Mouse (Mus musculus) kidney, postnatal 10 days (tissue): ENCODE data around the gene Etv3.
A peak's percentile ranks its signal among the peaks of the same experiment; 100 is the strongest.

Experiments used
- DNase-seq: peaks from one replicate; pipeline ENCODE4 v3.0.0; 2021; ENCODE audit warnings: mixed read lengths

The Etv3 gene

GRCm38 (mm10) chr3:87560156-87560555 is 34.9 kb downstream of the Etv3 start:
- peak; percentile 41 for DNase-seq

- DNase-seq = no peak
These were observed 36.2 kb downstream of the Etv3 start for GRCm38 (mm10) chr3:87561434-87561833.

GRCm38 (mm10) chr3:87562370-87562769 is 37.2 kb downstream of the Etv3 start:
- peak; percentile 90 for DNase-seq

DNA sequence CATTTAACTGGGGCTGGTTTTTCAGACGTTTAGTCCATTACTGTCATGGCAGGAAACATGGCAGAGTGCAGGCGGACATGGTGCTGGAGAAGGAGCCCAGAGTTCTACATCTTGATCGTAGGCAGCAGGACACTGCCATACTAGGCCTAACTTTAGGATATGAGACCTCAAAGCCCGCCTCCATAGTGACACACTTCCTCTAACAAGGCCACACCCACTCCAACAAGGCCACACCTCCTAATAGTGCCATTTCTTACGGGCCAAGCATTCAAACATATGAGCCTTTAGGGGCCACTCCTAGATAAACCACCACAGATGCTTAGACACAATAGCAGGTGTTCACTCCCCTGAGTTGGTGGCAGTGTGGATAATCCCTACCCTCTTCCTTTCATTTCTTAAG is 38.3 kb downstream of the Etv3 start:
- DNase-seq = no peak

DNA sequence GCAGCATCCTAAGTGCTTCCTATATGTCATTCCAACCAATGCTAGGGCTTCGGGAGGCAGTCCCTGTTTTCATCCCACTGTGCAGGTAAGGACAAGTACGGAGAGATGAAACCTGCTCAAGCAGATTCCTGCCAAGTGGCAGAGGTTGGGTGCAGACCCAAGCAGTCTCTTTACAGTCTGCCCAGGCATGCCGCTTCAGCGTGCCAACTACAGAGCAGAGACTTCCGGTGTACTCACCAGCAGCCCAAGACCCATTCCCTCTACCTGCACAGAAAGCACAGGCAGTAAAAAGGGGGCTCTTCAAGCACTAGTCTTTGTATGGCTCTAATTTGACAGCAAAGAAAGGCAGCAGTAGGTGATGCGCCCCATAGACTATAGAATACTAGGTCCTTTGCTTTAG is 40.4 kb downstream of the Etv3 start:
- no peak for DNase-seq

DNA sequence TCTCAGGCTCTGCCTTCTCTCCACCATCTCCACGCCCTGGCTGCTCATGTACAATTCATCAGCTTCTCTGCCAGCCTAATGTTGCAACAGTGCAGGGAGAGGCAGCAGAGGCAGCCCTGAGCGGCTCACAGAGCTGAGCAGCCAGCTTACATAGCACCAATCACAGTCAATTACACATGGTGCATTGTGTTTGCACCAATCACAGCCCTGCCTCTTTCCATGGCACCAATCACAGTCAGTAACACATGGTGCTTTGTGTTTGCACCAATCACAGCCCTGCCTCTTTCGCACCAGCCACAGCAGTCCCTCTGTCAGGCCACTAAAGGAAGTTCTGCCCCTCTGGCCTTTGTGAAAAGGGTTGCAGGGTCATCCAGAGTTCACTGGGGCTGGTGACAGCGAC is 40.9 kb downstream of the Etv3 start:
- peak; percentile 68 for DNase-seq

- no peak for DNase-seq
These were observed 42.3 kb downstream of the Etv3 start for GRCm38 (mm10) chr3:87567497-87567896.

DNA sequence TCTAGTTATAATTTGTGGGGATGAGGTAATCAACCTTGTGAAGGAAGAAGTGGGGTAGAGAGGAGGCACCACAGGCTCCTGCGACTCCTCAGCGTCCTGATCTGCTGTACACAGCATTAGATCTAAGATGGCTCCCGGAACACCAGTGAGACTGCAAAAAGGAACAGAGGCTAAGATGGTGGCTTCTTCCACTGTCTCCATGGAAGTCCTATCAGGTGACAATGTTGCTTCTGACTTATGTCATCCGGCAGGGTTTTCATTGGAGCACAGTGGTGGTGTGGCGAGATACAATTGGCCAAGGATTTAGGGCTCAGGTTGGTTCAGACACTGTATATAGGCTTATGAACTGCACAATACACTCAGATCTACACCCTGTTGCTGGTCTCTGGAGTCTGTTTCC is 43.5 kb downstream of the Etv3 start:
- DNase-seq = no peak

DNA sequence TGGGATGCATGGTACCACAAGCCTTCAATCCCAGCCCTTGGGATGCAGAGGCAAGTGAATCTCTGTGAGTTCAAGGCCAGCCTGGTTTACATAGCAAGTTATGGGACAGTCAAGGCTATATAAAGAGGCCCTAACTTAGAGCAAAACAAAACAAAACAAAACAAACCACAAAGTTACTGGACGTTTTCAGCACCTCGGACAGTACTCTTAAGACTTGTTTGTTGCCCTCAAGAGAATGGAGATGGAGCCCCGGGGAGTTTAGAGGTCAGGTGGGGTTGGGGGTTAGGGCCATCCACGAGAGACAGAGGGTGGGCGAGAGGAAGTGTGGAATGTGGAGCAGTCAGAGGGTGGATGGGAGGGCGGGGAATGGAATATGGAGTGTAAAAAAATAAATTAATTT is 50.6 kb downstream of the Etv3 start:
- no peak for DNase-seq

DNA sequence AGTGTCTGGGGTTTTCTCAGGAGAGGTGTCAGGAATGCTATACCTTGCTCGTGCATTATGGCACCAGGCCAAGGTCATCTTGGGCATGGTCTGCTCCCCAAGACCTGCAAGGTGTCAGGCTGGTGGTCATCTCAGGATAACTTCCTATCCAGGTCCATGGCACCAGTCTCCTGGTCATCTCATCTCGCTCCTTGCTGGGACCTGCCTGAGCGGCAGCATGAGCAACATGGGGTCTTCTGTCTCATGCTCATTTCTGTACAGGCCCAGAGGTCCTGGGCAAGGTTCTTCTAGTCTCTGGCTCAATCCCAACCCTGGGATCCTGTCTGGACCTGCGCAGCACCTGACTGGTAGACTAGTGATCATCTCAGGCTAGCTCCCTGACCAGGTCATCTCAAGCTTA is 57.1 kb downstream of the Etv3 start:
- no peak for DNase-seq
